Mouse (Mus musculus): ENCODE measurements around the gene Zfp385b. TPM values are rescaled to one million over a fixed set of nuclear protein-coding genes. Genes with fewer than 3 reads are reported as not detected.

Gene Zfp385b
- polyA plus RNA-seq, 1 experiment from 2014 or later: 2.8 TPM

- Histone ChIP-seq H3K4me2 (no peak overlapping the region), H3K4me3 (ENCODE audit: low read depth, low read length) (no peak overlapping the region), H3K9me3 (ENCODE audit: control insufficient read depth, low read length) (no peaks in the 10 kb centered on the region), H3K36me3 (ENCODE audit: control insufficient read depth, insufficient read depth, low read length) (no peaks in the 10 kb centered on the region), H3K9ac (ENCODE audit: low read depth, low read length) (no peak overlapping the region), H3K4me1 (replicated peaks; ENCODE audit: control insufficient read depth, insufficient read depth, low read length) (no peaks in the 10 kb centered on the region), H3K27ac (ENCODE audit: low read depth, low read length) (no peak overlapping the region), H3K27me3 (replicated peaks; ENCODE audit: control insufficient read depth, insufficient read depth, low read length) (no peaks in the 10 kb centered on the region)
- ATAC-seq (replicated peaks; ENCODE audit: low FRiP score) (no peak), DNase-seq (ENCODE audit: low spot score) (no peak)
- 86% methylated on average over 7 of the region's 7 CpGs for WGBS
These were observed 74.2 kb downstream of the Zfp385b start for GRCm38 (mm10) chr2:77745246-77745645.

- Histone ChIP-seq H3K9ac (ENCODE audit: low read depth, low read length) (no peak overlapping the region), H3K27me3 (replicated peaks; ENCODE audit: control insufficient read depth, insufficient read depth, low read length) (no peaks in the 10 kb centered on the region), H3K9me3 (ENCODE audit: control insufficient read depth, low read length) (no peaks in the 10 kb centered on the region), H3K36me3 (ENCODE audit: control insufficient read depth, insufficient read depth, low read length) (no peaks in the 10 kb centered on the region), H3K4me2 (no peak overlapping the region), H3K4me3 (ENCODE audit: low read depth, low read length) (no peak overlapping the region), H3K27ac (ENCODE audit: low read depth, low read length) (no peak overlapping the region), H3K4me1 (replicated peaks; ENCODE audit: control insufficient read depth, insufficient read depth, low read length) (no peaks in the 10 kb centered on the region)
- ATAC-seq (replicated peaks; ENCODE audit: low FRiP score) (no peak), DNase-seq (ENCODE audit: low spot score) (no peak)
- WGBS: 65% methylated on average over 4 of the region's 4 CpGs
These were observed 77.1 kb downstream of the Zfp385b start for GRCm38 (mm10) chr2:77742359-77742758.

- ATAC-seq (replicated peaks; ENCODE audit: low FRiP score): no peak
- no peaks in the 10 kb centered on the region for H3K27me3 ChIP-seq (replicated peaks; ENCODE audit: control insufficient read depth, insufficient read depth, low read length)
- H3K9me3 ChIP-seq (ENCODE audit: control insufficient read depth, low read length): no peaks in the 10 kb centered on the region
- H3K36me3 ChIP-seq (ENCODE audit: control insufficient read depth, insufficient read depth, low read length): no peaks in the 10 kb centered on the region
- 57% methylated on average over 2 of the region's 2 CpGs for WGBS
- no peak overlapping the region for H3K27ac ChIP-seq (ENCODE audit: low read depth, low read length)
- H3K4me1 ChIP-seq (replicated peaks; ENCODE audit: control insufficient read depth, insufficient read depth, low read length): no peaks in the 10 kb centered on the region
- no peak overlapping the region for H3K4me2 ChIP-seq
- H3K9ac ChIP-seq (ENCODE audit: low read depth, low read length): no peak overlapping the region
- H3K4me3 ChIP-seq (ENCODE audit: low read depth, low read length): no peak overlapping the region
- DNase-seq (ENCODE audit: low spot score): no peak
These were observed 89.2 kb downstream of the Zfp385b start for GRCm38 (mm10) chr2:77730196-77730595.

- Histone ChIP-seq H3K27me3 (replicated peaks; ENCODE audit: control insufficient read depth, insufficient read depth, low read length) (no peaks in the 10 kb centered on the region), H3K4me1 (replicated peaks; ENCODE audit: control insufficient read depth, insufficient read depth, low read length) (no peaks in the 10 kb centered on the region), H3K4me3 (ENCODE audit: low read depth, low read length) (no peak overlapping the region), H3K27ac (ENCODE audit: low read depth, low read length) (no peak overlapping the region), H3K9ac (ENCODE audit: low read depth, low read length) (no peak overlapping the region), H3K36me3 (ENCODE audit: control insufficient read depth, insufficient read depth, low read length) (no peaks in the 10 kb centered on the region), H3K4me2 (no peak overlapping the region), H3K9me3 (ENCODE audit: control insufficient read depth, low read length) (no peaks in the 10 kb centered on the region)
- ATAC-seq (replicated peaks; ENCODE audit: low FRiP score) (no peak), DNase-seq (ENCODE audit: low spot score) (no peak)
- WGBS: 80% methylated on average over 7 of the region's 7 CpGs
These were observed 92.6 kb downstream of the Zfp385b start for GRCm38 (mm10) chr2:77726798-77727197.

- H3K36me3 ChIP-seq (ENCODE audit: control insufficient read depth, insufficient read depth, low read length): no peaks in the 10 kb centered on the region
- H3K4me2 ChIP-seq: no peak overlapping the region
- no peaks in the 10 kb centered on the region for H3K27me3 ChIP-seq (replicated peaks; ENCODE audit: control insufficient read depth, insufficient read depth, low read length)
- no peaks in the 10 kb centered on the region for H3K9me3 ChIP-seq (ENCODE audit: control insufficient read depth, low read length)
- H3K27ac ChIP-seq (ENCODE audit: low read depth, low read length): no peak overlapping the region
- ATAC-seq (replicated peaks; ENCODE audit: low FRiP score) (no peak), DNase-seq (ENCODE audit: low spot score) (no peak)
- no peak overlapping the region for H3K4me3 ChIP-seq (ENCODE audit: low read depth, low read length)
- no peaks in the 10 kb centered on the region for H3K4me1 ChIP-seq (replicated peaks; ENCODE audit: control insufficient read depth, insufficient read depth, low read length)
- 78% methylated on average over 4 of the region's 4 CpGs for WGBS
- no peak overlapping the region for H3K9ac ChIP-seq (ENCODE audit: low read depth, low read length)
These were observed 98.6 kb downstream of the Zfp385b start for GRCm38 (mm10) chr2:77720806-77721205.

- 48% methylated on average over 3 of the region's 3 CpGs for WGBS
- no peaks in the 10 kb centered on the region for H3K36me3 ChIP-seq (ENCODE audit: control insufficient read depth, insufficient read depth, low read length)
- H3K4me2 ChIP-seq: no peak overlapping the region
- no peak overlapping the region for H3K9ac ChIP-seq (ENCODE audit: low read depth, low read length)
- DNase-seq (ENCODE audit: low spot score): no peak
- H3K9me3 ChIP-seq (ENCODE audit: control insufficient read depth, low read length): no peaks in the 10 kb centered on the region
- H3K4me1 ChIP-seq (replicated peaks; ENCODE audit: control insufficient read depth, insufficient read depth, low read length): no peaks in the 10 kb centered on the region
- no peak overlapping the region for H3K4me3 ChIP-seq (ENCODE audit: low read depth, low read length)
- H3K27me3 ChIP-seq (replicated peaks; ENCODE audit: control insufficient read depth, insufficient read depth, low read length): no peaks in the 10 kb centered on the region
- no peak overlapping the region for H3K27ac ChIP-seq (ENCODE audit: low read depth, low read length)
- ATAC-seq (replicated peaks; ENCODE audit: low FRiP score): no peak
These were observed 103.1 kb downstream of the Zfp385b start for GRCm38 (mm10) chr2:77716367-77716766.

GRCm38 (mm10) chr2:77713886-77714285 is 105.6 kb downstream of the Zfp385b start:
- no peak overlapping the region for H3K9ac ChIP-seq (ENCODE audit: low read depth, low read length)
- no peaks in the 10 kb centered on the region for H3K9me3 ChIP-seq (ENCODE audit: control insufficient read depth, low read length)
- H3K4me2 ChIP-seq: no peak overlapping the region
- no peaks in the 10 kb centered on the region for H3K27me3 ChIP-seq (replicated peaks; ENCODE audit: control insufficient read depth, insufficient read depth, low read length)
- DNase-seq (ENCODE audit: low spot score) (no peak), ATAC-seq (replicated peaks; ENCODE audit: low FRiP score) (no peak)
- H3K4me1 ChIP-seq (replicated peaks; ENCODE audit: control insufficient read depth, insufficient read depth, low read length): no peaks in the 10 kb centered on the region
- no peak overlapping the region for H3K4me3 ChIP-seq (ENCODE audit: low read depth, low read length)
- no peaks in the 10 kb centered on the region for H3K36me3 ChIP-seq (ENCODE audit: control insufficient read depth, insufficient read depth, low read length)
- no peak overlapping the region for H3K27ac ChIP-seq (ENCODE audit: low read depth, low read length)
- WGBS: 53% methylated on average over 5 of the region's 5 CpGs

GRCm38 (mm10) chr2:77711751-77712150 is 107.7 kb downstream of the Zfp385b start:
- Histone ChIP-seq H3K27ac (ENCODE audit: low read depth, low read length) (no peak overlapping the region), H3K4me3 (ENCODE audit: low read depth, low read length) (no peak overlapping the region), H3K4me2 (no peak overlapping the region), H3K36me3 (ENCODE audit: control insufficient read depth, insufficient read depth, low read length) (no peaks in the 10 kb centered on the region), H3K27me3 (replicated peaks; ENCODE audit: control insufficient read depth, insufficient read depth, low read length) (no peaks in the 10 kb centered on the region), H3K9me3 (ENCODE audit: control insufficient read depth, low read length) (no peaks in the 10 kb centered on the region), H3K4me1 (replicated peaks; ENCODE audit: control insufficient read depth, insufficient read depth, low read length) (no peaks in the 10 kb centered on the region), H3K9ac (ENCODE audit: low read depth, low read length) (no peak overlapping the region)
- WGBS: 54% methylated on average over 1 of the region's 1 CpGs
- no peak for DNase-seq (ENCODE audit: low spot score)
- ATAC-seq (replicated peaks; ENCODE audit: low FRiP score): no peak

- Histone ChIP-seq H3K4me1 (replicated peaks; ENCODE audit: control insufficient read depth, insufficient read depth, low read length) (no peaks in the 10 kb centered on the region), H3K9ac (ENCODE audit: low read depth, low read length) (no peak overlapping the region), H3K27me3 (replicated peaks; ENCODE audit: control insufficient read depth, insufficient read depth, low read length) (no peaks in the 10 kb centered on the region), H3K4me3 (ENCODE audit: low read depth, low read length) (no peak overlapping the region), H3K27ac (ENCODE audit: low read depth, low read length) (no peak overlapping the region), H3K36me3 (ENCODE audit: control insufficient read depth, insufficient read depth, low read length) (no peaks in the 10 kb centered on the region), H3K9me3 (ENCODE audit: control insufficient read depth, low read length) (no peaks in the 10 kb centered on the region), H3K4me2 (0 out of 2 replicates have a peak overlapping the region, but pooled peaks have one; percentile 12)
- peak; percentile 35 for DNase-seq (ENCODE audit: low spot score)
- ATAC-seq (replicated peaks; ENCODE audit: low FRiP score): no peak
- WGBS: 26% methylated on average over 7 of the region's 7 CpGs
These were observed 110.1 kb downstream of the Zfp385b start for GRCm38 (mm10) chr2:77709206-77709794.

Measured in liver, embryonic 11.5 days (tissue).